Mouse (Mus musculus): ENCODE results near the gene B3glct.
A peak's percentile ranks its signal among the peaks of the same experiment; 100 is the strongest.

The B3glct gene

DNA sequence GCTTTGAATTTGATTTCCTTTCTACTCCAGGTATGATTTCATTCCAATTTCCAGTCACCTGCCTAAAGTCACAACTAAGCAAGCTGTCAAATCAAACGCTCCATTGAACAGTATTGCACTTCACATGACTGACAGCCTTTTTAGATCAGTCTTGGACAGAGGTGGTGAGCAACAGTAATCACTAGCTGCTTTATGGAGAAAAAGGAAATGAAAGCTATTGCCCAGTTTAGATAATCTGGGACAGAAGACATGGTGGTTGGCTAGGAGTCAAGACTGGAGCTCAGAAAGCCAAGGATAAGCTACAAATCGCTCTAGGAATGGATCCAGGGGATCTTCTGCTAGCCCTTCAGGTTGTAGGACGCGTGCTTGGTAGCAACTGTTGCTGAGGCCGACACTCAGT, 14.6 kb upstream of the B3glct start:
- no peak for DNase-seq (ENCODE audit: low read depth)

DNA sequence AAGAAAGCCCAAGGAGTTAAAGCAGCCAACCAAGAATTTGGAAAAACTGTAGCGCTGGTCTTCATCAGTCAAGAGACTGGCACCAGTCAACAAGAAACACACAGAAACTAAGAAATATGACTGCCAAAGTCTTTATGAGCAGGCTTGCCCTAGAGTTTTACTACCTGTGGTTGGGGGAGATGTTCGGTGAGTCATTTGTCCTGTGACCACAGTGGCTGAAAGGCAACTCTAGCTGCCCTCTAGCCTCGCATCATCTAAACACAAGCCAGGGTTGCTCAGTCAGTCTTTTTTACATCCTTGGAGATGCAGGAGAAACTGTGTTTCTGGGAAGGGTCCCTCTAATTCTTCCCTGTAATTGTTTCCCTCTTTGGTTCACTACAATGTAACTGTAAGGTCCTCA, 834 bp upstream of the B3glct start:
- DNase-seq (ENCODE audit: low read depth): no peak

DNA sequence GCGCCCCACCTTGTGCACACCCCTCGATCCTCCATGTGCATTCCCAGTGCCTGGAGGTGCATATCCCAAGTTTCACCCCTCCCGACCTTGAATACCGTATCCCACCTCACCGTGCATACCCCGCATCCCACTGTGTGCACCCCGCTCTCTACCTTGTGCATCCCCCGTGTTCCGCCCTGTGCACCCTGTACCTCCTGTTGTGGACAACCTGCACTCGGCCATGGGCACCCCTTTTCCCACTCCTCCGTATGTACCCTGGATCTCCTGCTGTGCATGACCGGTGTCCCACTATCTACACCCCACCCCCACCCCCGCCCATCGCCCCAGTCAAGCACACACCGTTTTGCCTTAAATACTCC, 939 bp downstream of the B3glct start:
- DNase-seq (ENCODE audit: low read depth): no peak

DNA sequence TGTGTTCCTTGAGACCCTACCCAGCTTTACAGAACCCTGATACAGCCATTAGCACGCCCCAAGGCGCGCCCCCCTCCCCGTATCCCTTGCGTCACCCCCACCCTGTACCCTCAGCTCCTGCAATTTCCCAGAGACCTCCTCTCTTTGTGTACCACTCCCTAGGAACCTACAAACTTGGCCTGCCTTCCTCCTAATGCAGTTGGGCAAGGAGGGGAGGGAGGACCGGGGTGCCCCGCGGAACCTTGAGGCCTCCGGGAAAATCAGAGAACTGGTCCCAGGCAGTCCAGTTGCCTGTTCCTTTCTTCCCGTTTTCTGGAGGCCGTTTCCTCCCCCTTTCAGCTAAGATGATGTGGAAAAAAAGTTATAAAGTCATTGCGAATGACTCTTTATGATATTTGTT, 1.3 kb downstream of the B3glct start:
- no peak for DNase-seq (ENCODE audit: low read depth)

- DNase-seq (ENCODE audit: low read depth): no peak
These were observed 1.9 kb downstream of the B3glct start for GRCm38 (mm10) chr5:149679886-149680285.

GRCm38 (mm10) chr5:149680946-149681345, 2.9 kb downstream of the B3glct start:
- no peak for DNase-seq (ENCODE audit: low read depth)

DNA sequence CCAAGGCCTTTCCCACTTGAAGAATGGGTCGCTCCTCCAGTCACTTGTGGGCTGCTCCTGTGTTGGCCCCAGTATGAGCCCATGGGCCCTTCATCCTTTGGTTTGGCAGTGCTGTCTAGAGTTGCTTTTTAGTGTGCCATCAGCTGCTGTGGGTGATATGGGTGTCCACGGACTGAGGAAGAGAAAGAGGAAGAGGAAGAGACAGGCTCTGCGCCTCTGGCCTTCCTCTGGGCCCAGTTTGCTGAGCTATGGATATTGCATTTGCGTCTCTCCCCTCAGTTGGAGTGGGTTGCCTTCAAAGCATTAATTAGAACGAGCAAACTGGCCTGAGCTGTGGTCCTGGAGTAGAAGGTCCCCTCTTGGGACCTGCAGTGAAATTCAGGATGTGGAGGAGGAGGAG, 11.8 kb downstream of the B3glct start:
- no peak for DNase-seq (ENCODE audit: low read depth)

- no peak for DNase-seq (ENCODE audit: low read depth)
These were observed 14.5 kb downstream of the B3glct start for GRCm38 (mm10) chr5:149692548-149692947.

DNA sequence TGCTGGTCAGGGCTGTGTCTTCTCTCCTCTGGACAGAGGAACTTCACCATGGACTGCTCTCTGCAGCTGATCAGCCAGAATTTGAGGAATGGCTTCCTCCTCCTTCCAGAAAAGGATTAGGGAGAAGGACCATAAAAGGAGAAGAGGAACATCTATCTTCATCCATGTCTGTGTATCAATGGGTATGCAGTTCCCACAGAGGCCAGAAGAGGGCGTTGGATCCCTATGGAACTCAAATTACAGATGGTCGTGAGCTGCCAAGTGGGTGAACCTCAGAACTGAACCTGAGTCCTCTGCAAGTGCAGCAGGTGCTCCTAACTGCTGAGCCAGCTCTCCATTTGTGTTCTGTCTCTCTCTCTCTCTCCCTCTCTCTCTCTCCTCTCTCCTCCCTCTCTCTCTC, 15.2 kb downstream of the B3glct start:
- no peak for DNase-seq (ENCODE audit: low read depth)

GRCm38 (mm10) chr5:149693968-149694367, 15.9 kb downstream of the B3glct start:
- DNase-seq (ENCODE audit: low read depth): no peak

DNA sequence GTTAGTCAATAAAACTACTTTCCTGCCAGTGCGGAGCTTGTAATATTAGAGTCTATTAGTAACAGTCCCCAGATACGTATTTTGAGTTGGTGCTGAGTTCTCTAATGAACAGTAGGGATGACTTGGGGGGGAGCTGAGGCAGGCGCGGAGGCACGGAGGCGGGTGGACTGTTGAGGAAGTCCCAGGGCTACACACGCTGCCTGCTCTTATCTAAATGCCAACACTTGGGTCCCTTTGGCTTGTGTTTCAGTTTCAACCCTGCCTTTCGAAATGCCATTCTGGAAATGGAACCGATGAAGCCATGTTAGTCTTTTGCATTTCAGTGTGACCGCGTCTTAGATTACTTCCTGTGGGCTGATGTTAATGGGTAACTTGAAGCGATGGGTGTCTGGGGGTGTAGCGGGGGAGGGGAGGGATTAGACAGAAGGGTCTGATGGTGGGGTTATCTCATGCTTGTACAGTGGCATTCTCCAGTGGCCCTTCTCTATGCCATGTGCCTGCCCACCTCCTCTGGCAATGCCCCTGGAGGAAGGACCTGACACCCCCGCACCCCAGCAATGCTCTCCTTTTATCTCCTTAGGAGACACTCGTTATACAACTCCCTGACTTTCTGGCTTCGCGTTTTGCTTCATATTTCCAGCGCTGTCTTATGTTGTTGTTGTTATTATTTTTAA, 17.2 kb downstream of the B3glct start:
- no peak for DNase-seq (ENCODE audit: low read depth)

GRCm38 (mm10) chr5:149702770-149703169, 24.7 kb downstream of the B3glct start:
- DNase-seq (ENCODE audit: low read depth): no peak

DNA sequence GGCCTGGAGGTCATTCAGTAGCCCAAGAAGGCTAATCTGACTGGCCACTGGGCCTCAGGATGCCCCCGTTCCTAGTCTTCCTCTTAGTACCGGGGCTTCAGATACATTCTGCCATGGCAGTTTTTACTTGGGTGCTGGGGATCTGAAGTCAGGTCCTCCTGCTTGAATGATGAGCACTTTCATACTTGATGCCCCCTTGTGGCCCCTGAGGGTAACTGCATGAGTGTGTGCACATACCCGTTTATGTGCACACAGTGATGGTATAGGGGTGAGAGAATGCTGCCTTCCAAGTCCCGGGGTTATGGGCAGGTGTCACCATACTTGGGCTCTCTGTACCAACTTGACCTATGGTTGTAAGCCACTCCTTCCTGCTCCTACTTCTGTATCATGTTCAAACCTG, 33.5 kb downstream of the B3glct start:
- no peak for DNase-seq (ENCODE audit: low read depth)

DNA sequence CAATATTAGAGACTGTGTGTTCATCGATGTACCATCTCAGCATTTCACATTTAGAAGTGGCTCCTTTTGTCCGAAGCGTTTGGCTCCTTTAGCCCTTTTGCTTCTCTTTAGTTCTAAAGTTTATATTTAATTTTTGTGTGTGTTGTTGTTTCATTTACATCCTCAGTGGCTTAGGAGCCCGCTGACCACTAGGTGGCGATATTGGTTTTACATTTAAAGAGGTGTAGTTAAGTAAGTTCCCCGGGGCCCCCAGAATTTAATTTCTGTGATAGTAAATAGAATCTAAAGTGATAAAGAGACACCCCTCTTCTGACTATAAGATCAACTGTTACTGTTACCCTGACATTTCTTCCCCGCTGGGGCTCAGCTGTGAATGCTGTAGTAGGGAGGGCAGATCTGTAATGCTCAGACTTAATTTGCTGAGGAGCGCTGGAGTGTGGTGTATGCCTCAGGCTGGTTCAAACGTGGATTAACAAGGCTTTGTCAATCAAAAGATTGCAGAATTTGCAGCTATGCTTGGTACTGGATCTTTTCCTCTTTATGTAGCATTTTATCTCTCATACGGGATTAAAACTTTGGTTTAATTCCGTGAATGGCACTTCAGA, 35.2 kb downstream of the B3glct start:
- DNase-seq (ENCODE audit: low read depth): peak; percentile 20

DNA sequence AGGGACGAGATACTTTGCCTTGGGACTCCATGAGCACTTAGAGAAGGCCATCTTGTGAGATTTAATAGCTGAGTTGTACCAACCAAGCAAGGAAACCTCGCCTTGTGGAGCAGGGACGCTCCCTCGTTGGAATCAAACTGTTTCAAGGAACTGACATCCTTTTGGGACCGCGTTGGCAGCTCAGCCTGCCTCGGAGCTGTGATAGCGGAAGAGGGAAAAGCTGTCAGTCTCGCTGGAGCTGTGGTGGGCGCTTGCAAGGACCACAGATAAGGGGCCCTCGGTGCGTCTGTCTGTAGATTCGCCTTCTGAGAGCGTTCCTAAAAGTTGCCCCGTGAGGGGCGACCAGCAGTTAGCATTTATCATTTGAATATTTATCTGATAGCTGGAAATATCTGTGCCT, 35.8 kb downstream of the B3glct start:
- no peak for DNase-seq (ENCODE audit: low read depth)

GRCm38 (mm10) chr5:149715571-149716328, 37.7 kb downstream of the B3glct start:
- no peak for DNase-seq (ENCODE audit: low read depth)

GRCm38 (mm10) chr5:149716329-149716690, 38.3 kb downstream of the B3glct start:
- DNase-seq (ENCODE audit: low read depth): no peak

DNA sequence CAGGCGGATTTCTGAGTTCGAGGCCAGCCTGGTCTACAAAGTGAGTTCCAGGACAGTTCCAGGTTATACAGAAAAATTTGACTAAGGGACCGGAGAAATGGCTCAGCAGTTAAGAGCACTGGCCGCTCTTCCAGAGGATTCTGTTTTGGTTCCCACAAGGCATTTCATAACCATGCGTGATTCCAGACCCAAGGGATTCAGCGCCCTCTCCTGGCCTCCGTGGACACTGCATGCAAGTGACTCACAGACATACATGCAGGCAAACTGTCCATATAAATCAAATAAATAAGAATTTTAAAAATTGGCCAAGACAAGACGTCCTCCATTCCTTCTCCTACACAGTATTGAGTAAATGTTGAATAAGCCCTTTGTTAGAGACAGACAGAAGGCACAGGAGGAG, 53.7 kb downstream of the B3glct start:
- DNase-seq (ENCODE audit: low read depth): no peak

DNA sequence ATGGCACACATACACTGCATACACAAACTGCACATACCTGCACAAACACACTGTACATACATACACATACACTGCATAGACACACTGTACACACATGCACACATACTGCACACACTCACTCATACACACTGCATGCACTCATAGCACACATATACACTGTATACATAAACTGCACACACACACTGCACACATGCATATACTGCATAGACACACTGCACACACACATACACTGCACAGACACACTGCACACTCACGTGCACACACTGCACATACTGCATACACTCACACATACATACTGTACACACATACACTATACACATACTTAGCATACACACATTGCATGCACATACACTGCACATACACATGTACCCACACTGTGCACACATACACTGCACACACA, 59.2 kb downstream of the B3glct start:
- no peak for DNase-seq (ENCODE audit: low read depth)

DNA sequence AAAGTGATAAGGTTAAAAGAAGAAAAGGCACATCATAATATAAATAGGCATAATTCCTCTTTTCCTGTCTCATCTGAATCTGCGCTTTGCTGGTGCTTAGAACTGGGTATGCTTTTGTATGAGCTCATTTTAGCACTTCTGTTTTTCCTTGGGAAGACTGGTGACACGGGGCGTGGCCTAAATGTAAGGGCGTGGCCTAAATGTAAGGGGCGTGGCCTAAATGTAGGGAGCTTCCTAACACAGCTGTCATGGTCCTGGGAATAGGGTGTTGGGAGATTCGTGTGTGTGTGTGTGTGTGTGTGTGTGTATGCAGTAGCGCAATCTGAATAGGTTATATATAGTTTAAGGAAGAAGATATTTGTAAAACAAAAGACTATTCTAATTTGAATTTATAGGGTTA, 62.1 kb downstream of the B3glct start:
- DNase-seq (ENCODE audit: low read depth): no peak

GRCm38 (mm10) chr5:149740703-149741102, 62.7 kb downstream of the B3glct start:
- no peak for DNase-seq (ENCODE audit: low read depth)

DNA sequence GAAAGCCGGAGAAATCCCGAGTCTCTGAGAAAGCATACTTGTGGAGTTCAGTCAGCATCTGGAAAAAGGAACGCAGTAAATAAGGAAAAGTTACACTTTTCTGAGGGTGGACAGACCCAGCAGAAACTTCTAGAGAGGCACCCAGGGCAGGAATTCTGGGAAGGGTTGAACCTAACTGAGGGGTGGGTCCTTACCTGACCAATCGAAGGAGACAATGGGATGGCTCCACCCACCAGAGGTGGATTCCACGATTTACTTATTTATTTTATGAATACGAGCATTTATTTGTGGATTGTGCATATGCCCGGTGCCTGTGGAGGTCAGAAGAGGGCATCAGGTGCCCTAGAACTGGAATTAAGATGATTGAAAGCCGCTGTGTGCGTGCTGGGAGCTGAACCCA, 64.3 kb downstream of the B3glct start:
- no peak for DNase-seq (ENCODE audit: low read depth)

- no peak for DNase-seq (ENCODE audit: low read depth)
These were observed 67.0 kb downstream of the B3glct start for GRCm38 (mm10) chr5:149745079-149745478.

Data from fibroblast of lung, adult 2 months (primary cell).